Mouse (Mus musculus): ENCODE results near the gene Spink2. TPM values are rescaled to one million over a fixed set of nuclear protein-coding genes. Genes with fewer than 3 reads are reported as not detected.

The Spink2 gene
- polyA plus RNA-seq (2015; fragmentation: Illumina TruSeq; extraction: RNeasy Lipid Tissue Mini Kit (QIAGEN cat#74804); ENCODE audit: insufficient read depth, low replicate concordance), result not detected

GRCm38 (mm10) chr5:77211236-77211635 lies at the start of gene Spink2:
Gene Spink2 (minus strand): TSS chr5:77211471.

Other genes starting within 250 kb of the Spink2 start
- 130 TPM for gene Srp72, start 236.8 kb downstream of the Spink2 start, polyA plus RNA-seq (2015; fragmentation: Illumina TruSeq; extraction: RNeasy Lipid Tissue Mini Kit (QIAGEN cat#74804); ENCODE audit: insufficient read depth, low replicate concordance)
- gene Arl9, start 207.4 kb downstream of the Spink2 start, polyA plus RNA-seq (2015; fragmentation: Illumina TruSeq; extraction: RNeasy Lipid Tissue Mini Kit (QIAGEN cat#74804); ENCODE audit: insufficient read depth, low replicate concordance), result 0.59 TPM
- not detected for gene Thegl, start 195.4 kb downstream of the Spink2 start, polyA plus RNA-seq (2015; fragmentation: Illumina TruSeq; extraction: RNeasy Lipid Tissue Mini Kit (QIAGEN cat#74804); ENCODE audit: insufficient read depth, low replicate concordance)
- 22.6 TPM for gene Hopx, start 96.3 kb downstream of the Spink2 start, polyA plus RNA-seq (2015; fragmentation: Illumina TruSeq; extraction: RNeasy Lipid Tissue Mini Kit (QIAGEN cat#74804); ENCODE audit: insufficient read depth, low replicate concordance)
- 29.4 TPM for gene Rest, start 54.0 kb upstream of the Spink2 start, polyA plus RNA-seq (2015; fragmentation: Illumina TruSeq; extraction: RNeasy Lipid Tissue Mini Kit (QIAGEN cat#74804); ENCODE audit: insufficient read depth, low replicate concordance)
- gene Noa1, start 98.6 kb upstream of the Spink2 start, polyA plus RNA-seq (2015; fragmentation: Illumina TruSeq; extraction: RNeasy Lipid Tissue Mini Kit (QIAGEN cat#74804); ENCODE audit: insufficient read depth, low replicate concordance), result 22.9 TPM
- 67.9 TPM for gene Polr2b, start 98.7 kb upstream of the Spink2 start, polyA plus RNA-seq (2015; fragmentation: Illumina TruSeq; extraction: RNeasy Lipid Tissue Mini Kit (QIAGEN cat#74804); ENCODE audit: insufficient read depth, low replicate concordance)
- 876 TPM for gene Igfbp7, start 196.6 kb upstream of the Spink2 start, polyA plus RNA-seq (2015; fragmentation: Illumina TruSeq; extraction: RNeasy Lipid Tissue Mini Kit (QIAGEN cat#74804); ENCODE audit: insufficient read depth, low replicate concordance)